Mouse (Mus musculus): ENCODE data around the gene Specc1.

Gene Specc1

GRCm38 (mm10) chr11:61967034-61967433 is 10.5 kb downstream of the Specc1 start:
- DNase-seq (ENCODE audit: low read depth in 1 of 2, low spot score in 2 of 2): no peak

GRCm38 (mm10) chr11:61968875-61969274 is 12.3 kb downstream of the Specc1 start:
- DNase-seq (ENCODE audit: low read depth in 1 of 2, low spot score in 2 of 2): no peak

GRCm38 (mm10) chr11:61970901-61971300 is 14.3 kb downstream of the Specc1 start:
- DNase-seq (ENCODE audit: low read depth in 1 of 2, low spot score in 2 of 2): no peak

GRCm38 (mm10) chr11:61971441-61972221 is 15.1 kb downstream of the Specc1 start:
- no peak for DNase-seq (ENCODE audit: low read depth in 1 of 2, low spot score in 2 of 2)

GRCm38 (mm10) chr11:61974106-61974707 is 17.6 kb downstream of the Specc1 start:
- DNase-seq (ENCODE audit: low read depth in 1 of 2, low spot score in 2 of 2): no peak

- DNase-seq (ENCODE audit: low read depth in 1 of 2, low spot score in 2 of 2): no peak
Observed at GRCm38 (mm10) chr11:61975783-61976182, 19.2 kb downstream of the Specc1 start.

GRCm38 (mm10) chr11:61981285-61981684 is 24.7 kb downstream of the Specc1 start:
- DNase-seq (ENCODE audit: low read depth in 1 of 2, low spot score in 2 of 2): no peak

GRCm38 (mm10) chr11:61982828-61983227 is 26.3 kb downstream of the Specc1 start:
- DNase-seq (ENCODE audit: low read depth in 1 of 2, low spot score in 2 of 2): no peak

- DNase-seq (ENCODE audit: low read depth in 1 of 2, low spot score in 2 of 2): no peak
Observed at GRCm38 (mm10) chr11:61986939-61987338, 30.4 kb downstream of the Specc1 start.

GRCm38 (mm10) chr11:61989647-61990046 is 33.1 kb downstream of the Specc1 start:
- no peak for DNase-seq (ENCODE audit: low read depth in 1 of 2, low spot score in 2 of 2)

GRCm38 (mm10) chr11:61991576-61991975 is 35.0 kb downstream of the Specc1 start:
- no peak for DNase-seq (ENCODE audit: low read depth in 1 of 2, low spot score in 2 of 2)

- no peak for DNase-seq (ENCODE audit: low read depth in 1 of 2, low spot score in 2 of 2)
Observed at GRCm38 (mm10) chr11:61992671-61993285, 36.2 kb downstream of the Specc1 start.

- no peak for DNase-seq (ENCODE audit: low read depth in 1 of 2, low spot score in 2 of 2)
Observed at GRCm38 (mm10) chr11:61999501-61999900, 42.9 kb downstream of the Specc1 start.

- no peak for DNase-seq (ENCODE audit: low read depth in 1 of 2, low spot score in 2 of 2)
Observed at GRCm38 (mm10) chr11:62000099-62000498, 43.5 kb downstream of the Specc1 start.

- DNase-seq (ENCODE audit: low read depth in 1 of 2, low spot score in 2 of 2): no peak
Observed at GRCm38 (mm10) chr11:62001977-62002376, 45.4 kb downstream of the Specc1 start.

GRCm38 (mm10) chr11:62004881-62005240 is 48.3 kb downstream of the Specc1 start:
- peak; percentile 35 to 46 for DNase-seq (ENCODE audit: low read depth in 1 of 2, low spot score in 2 of 2)

GRCm38 (mm10) chr11:62005241-62005910 is 48.8 kb downstream of the Specc1 start:
- DNase-seq (ENCODE audit: low read depth in 1 of 2, low spot score in 2 of 2): peak in 1 of 2 experiments; percentile 13

GRCm38 (mm10) chr11:62005911-62006260 is 49.3 kb downstream of the Specc1 start:
- no peak for DNase-seq (ENCODE audit: low read depth in 1 of 2, low spot score in 2 of 2)

- DNase-seq (ENCODE audit: low read depth in 1 of 2, low spot score in 2 of 2): no peak
Observed at GRCm38 (mm10) chr11:62006680-62007079, 50.1 kb downstream of the Specc1 start.

GRCm38 (mm10) chr11:62007984-62008383 is 51.4 kb downstream of the Specc1 start:
- no peak for DNase-seq (ENCODE audit: low read depth in 1 of 2, low spot score in 2 of 2)

GRCm38 (mm10) chr11:62010625-62011231 is 54.2 kb downstream of the Specc1 start:
- no peak for DNase-seq (ENCODE audit: low read depth in 1 of 2, low spot score in 2 of 2)

All from monocyte, adult 2 months (primary cell).